Mouse (Mus musculus): ENCODE measurements at regions not wholly inside any gene's neighbourhood (a gene's known extent, or its start where the extent isn't known, plus 50 kb on each side); places are given as distances from the start of the nearest gene placed in this dataset.

DNA sequence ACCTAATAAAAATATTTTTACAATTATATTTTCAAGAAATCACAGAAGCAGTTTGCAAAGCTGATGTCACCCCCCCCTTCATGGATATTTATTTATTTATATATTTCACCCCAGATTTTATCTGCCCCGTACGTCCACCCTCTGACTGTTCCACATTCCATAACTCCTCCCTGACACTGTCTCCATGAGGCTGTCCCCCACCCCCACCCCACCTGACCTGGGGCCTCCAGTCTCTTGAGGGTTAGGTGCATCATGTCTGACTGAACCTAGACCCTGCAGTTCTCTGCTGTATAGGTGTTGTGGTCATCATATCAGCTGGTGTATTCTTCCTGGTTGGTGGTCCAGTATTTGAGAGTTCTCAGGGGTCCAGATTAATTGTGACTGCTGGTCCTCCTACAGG lies 1083.9 kb upstream of the Cadm2 start:
- no peak overlapping the region for H3K9ac ChIP-seq
- no peak for ATAC-seq (ENCODE audit: insufficient read depth)
- no peaks in the 10 kb centered on the region for H3K27me3 ChIP-seq (ENCODE audit: insufficient read depth, low read length)
- no peak for TF ChIP-seq CTCF (IDR thresholded peaks at IDR 0.05; ENCODE audit: low read depth)
- WGBS: 93% methylated on average over 2 of the region's 2 CpGs
- H3K36me3 ChIP-seq (ENCODE audit: insufficient read depth): no peaks in the 10 kb centered on the region
- no peak overlapping the region for H3K4me2 ChIP-seq
- DNase-seq: no peak
- H3K9me3 ChIP-seq (ENCODE audit: low read depth, low read length): no peaks in the 10 kb centered on the region; the same call in 1 of the 2 replicates
- no peak overlapping the region for H3K27ac ChIP-seq (ENCODE audit: low read depth)
- H3K4me3 ChIP-seq (ENCODE audit: low read depth, low read length): no peak overlapping the region
- H3K4me1 ChIP-seq (ENCODE audit: insufficient read depth): no peaks in the 10 kb centered on the region

DNA sequence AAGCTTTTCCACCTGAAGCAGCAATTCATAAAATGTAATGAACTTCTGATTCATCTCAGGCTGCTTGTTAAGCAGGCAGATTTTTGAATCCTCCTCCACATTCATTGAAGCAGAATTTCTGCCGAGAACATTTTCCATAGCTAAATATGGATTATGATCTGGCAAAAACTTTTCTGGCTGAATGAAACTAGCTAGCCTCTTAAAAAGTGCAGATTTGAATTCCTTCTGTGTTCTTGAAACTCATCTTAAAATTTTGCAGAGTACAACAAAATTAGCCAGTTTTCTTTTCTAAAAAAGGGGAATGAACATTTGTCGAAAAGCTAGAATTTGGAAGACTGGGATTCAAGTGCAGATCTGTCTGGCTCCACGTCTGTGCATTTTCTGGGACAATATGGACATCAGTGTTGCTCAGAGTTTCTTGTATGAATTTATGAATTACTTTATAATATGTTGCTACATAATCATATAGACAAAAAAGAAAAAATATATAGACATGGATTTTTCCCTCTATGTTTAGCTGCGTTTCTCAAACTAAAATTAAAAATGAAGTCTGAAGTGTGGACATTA lies 1046.3 kb upstream of the Cadm2 start:
- Histone ChIP-seq H3K9me3 (ENCODE audit: low read depth, low read length) (no peaks in the 10 kb centered on the region), H3K27me3 (ENCODE audit: insufficient read depth, low read length) (no peaks in the 10 kb centered on the region), H3K4me1 (ENCODE audit: insufficient read depth) (no peaks in the 10 kb centered on the region), H3K36me3 (ENCODE audit: insufficient read depth) (no peaks in the 10 kb centered on the region), H3K9ac (no peak overlapping the region), H3K4me3 (ENCODE audit: low read depth, low read length) (no peak overlapping the region), H3K27ac (ENCODE audit: low read depth) (no peak overlapping the region), H3K4me2 (no peak overlapping the region)
- DNase-seq (no peak), ATAC-seq (ENCODE audit: insufficient read depth) (no peak)
- WGBS: 84% methylated on average over 4 of the region's 4 CpGs
- no peak for TF ChIP-seq CTCF (IDR thresholded peaks at IDR 0.05; ENCODE audit: low read depth)

- DNase-seq: peak; percentile 1
- H3K4me1 ChIP-seq (ENCODE audit: insufficient read depth): no peaks in the 10 kb centered on the region
- 30% methylated on average over 4 of the region's 4 CpGs for WGBS
These were observed 1037.7 kb upstream of the Cadm2 start for GRCm38 (mm10) chr16:68658436-68658835.

GRCm38 (mm10) chr16:68627976-68628375 lies 1007.3 kb upstream of the Cadm2 start:
- ATAC-seq (ENCODE audit: insufficient read depth) (no peak), DNase-seq (no peak)
- no peaks in the 10 kb centered on the region for H3K36me3 ChIP-seq (ENCODE audit: insufficient read depth)
- no peaks in the 10 kb centered on the region for H3K4me1 ChIP-seq (ENCODE audit: insufficient read depth)
- TF ChIP-seq CTCF (IDR thresholded peaks at IDR 0.05; ENCODE audit: low read depth): no peak
- H3K9me3 ChIP-seq (ENCODE audit: low read depth, low read length): no peaks in the 10 kb centered on the region
- no peak overlapping the region for H3K9ac ChIP-seq
- H3K27me3 ChIP-seq (ENCODE audit: insufficient read depth, low read length): no peaks in the 10 kb centered on the region
- H3K4me2 ChIP-seq: no peak overlapping the region
- H3K4me3 ChIP-seq (ENCODE audit: low read depth, low read length): no peak overlapping the region
- WGBS: 72% methylated on average over 2 of the region's 2 CpGs
- no peak overlapping the region for H3K27ac ChIP-seq (ENCODE audit: low read depth)

More at GRCm38 (mm10) chr16:68658436-68658835, 1037.7 kb upstream of the Cadm2 start:
- no peak for TF ChIP-seq CTCF (IDR thresholded peaks at IDR 0.05; ENCODE audit: low read depth)
- H3K9ac ChIP-seq: no peak overlapping the region
- no peak overlapping the region for H3K4me2 ChIP-seq
- H3K36me3 ChIP-seq (ENCODE audit: insufficient read depth): no peaks in the 10 kb centered on the region
- H3K4me3 ChIP-seq (ENCODE audit: low read depth, low read length): no peak overlapping the region
- H3K27me3 ChIP-seq (ENCODE audit: insufficient read depth, low read length): no peaks in the 10 kb centered on the region
- ATAC-seq (ENCODE audit: insufficient read depth): no peak
- no peak overlapping the region for H3K27ac ChIP-seq (ENCODE audit: low read depth)
- H3K9me3 ChIP-seq (ENCODE audit: low read depth, low read length): no peaks in the 10 kb centered on the region

GRCm38 (mm10) chr16:68614041-68614440 lies 993.3 kb upstream of the Cadm2 start:
- Histone ChIP-seq H3K27me3 (ENCODE audit: insufficient read depth, low read length) (no peaks in the 10 kb centered on the region), H3K4me2 (no peak overlapping the region), H3K9ac (no peak overlapping the region), H3K9me3 (ENCODE audit: low read depth, low read length) (no peaks in the 10 kb centered on the region), H3K36me3 (ENCODE audit: insufficient read depth) (no peaks in the 10 kb centered on the region), H3K4me1 (ENCODE audit: insufficient read depth) (no peaks in the 10 kb centered on the region), H3K27ac (ENCODE audit: low read depth) (no peak overlapping the region), H3K4me3 (ENCODE audit: low read depth, low read length) (no peak overlapping the region)
- DNase-seq (peak; percentile 45), ATAC-seq (ENCODE audit: insufficient read depth) (no peak)
- 68% methylated on average over 2 of the region's 2 CpGs for WGBS
- TF ChIP-seq CTCF (IDR thresholded peaks at IDR 0.05; ENCODE audit: low read depth): peak; percentile 47

All from lung, embryonic 14.5 days (tissue).